ENCODE assay signal across 11 mouse cellular contexts in genomic region chr7:122352566-122353277, GRCm38 (mm10).
A peak's percentile ranks its signal among the peaks of the same experiment; 100 is the strongest.
DNase-seq lines count a peak whose midpoint lies in the region; ATAC-seq and TF ChIP-seq lines count a peak whose summit lies in the region.
"Had no signal": no experiment of that assay in that cellular context is flagged by ENCODE, and none has a peak within 500 bp of the region (broad histone marks: within the 10 kb centered on the region; RNA-seq: fewer than 3 reads in every experiment).

No protein-coding gene starts in this region.

- no peak for TF ChIP-seq EP300 in lung, postnatal 0 days (IDR thresholded peaks at IDR 0.05)

- no peak for TF ChIP-seq POLR2A in lung, adult 2 months (IDR thresholded peaks at IDR 0.05; ENCODE audit: borderline replicate concordance, extremely low read depth, low read depth, low read length)

- no peak for TF ChIP-seq CTCF in lung, embryonic 14.5 days (IDR thresholded peaks at IDR 0.05; ENCODE audit: low read depth)
- TF ChIP-seq CTCF in lung, adult 2 months (IDR thresholded peaks at IDR 0.05; ENCODE audit: insufficient read depth, low read length): no peak
- TF ChIP-seq CTCF in forebrain, postnatal 0 days (IDR thresholded peaks at IDR 0.05; ENCODE audit: low read depth): no peak
- no peak for TF ChIP-seq CTCF in lung, postnatal 0 days (IDR thresholded peaks at IDR 0.05)

- H3K27ac ChIP-seq in lung, embryonic 14.5 days (ENCODE audit: low read depth): no peak overlapping the region
- H3K27ac ChIP-seq in forebrain, postnatal 0 days (ENCODE audit: low read depth, low read length): 0 out of 2 replicates have a peak overlapping the region, but pooled peaks have one; percentile 15
- H3K27ac ChIP-seq in midbrain, embryonic 11.5 days (ENCODE audit: low read depth, low read length): peak overlapping the region; percentile 10; the same call in 1 of the 2 replicates
- H3K27ac ChIP-seq in lung, postnatal 0 days (ENCODE audit: low read length): no peak overlapping the region

- WGBS in lung, embryonic 14.5 days: 59% methylated on average over 12 of the region's 12 CpGs
- 61% methylated on average over 12 of the region's 12 CpGs for WGBS in lung, adult 2 months
- 27% methylated on average over 12 of the region's 12 CpGs for WGBS in forebrain, postnatal 0 days
- 68% methylated on average over 12 of the region's 12 CpGs for WGBS in midbrain, embryonic 11.5 days
- 67% methylated on average over 12 of the region's 12 CpGs for WGBS in lung, postnatal 0 days

- no peak overlapping the region for H3K4me2 ChIP-seq in lung, embryonic 14.5 days
- H3K4me2 ChIP-seq in forebrain, postnatal 0 days (ENCODE audit: low read depth): no peak overlapping the region
- no peak overlapping the region for H3K4me2 ChIP-seq in midbrain, embryonic 11.5 days
- H3K4me2 ChIP-seq in lung, postnatal 0 days (replicated peaks; ENCODE audit: low read depth, low read length): no peak overlapping the region

- peak; percentile 10 for DNase-seq in lung, embryonic 14.5 days
- no peak for DNase-seq in lung, adult 2 months
- DNase-seq in forebrain, postnatal 0 days: no peak
- peak; percentile 87 for DNase-seq in midbrain, embryonic 11.5 days (ENCODE audit: low spot score, missing footprints)
- peak; percentile 87 for DNase-seq in thymus, postnatal 0 days (ENCODE audit: low spot score)
- no peak for DNase-seq in ovary, postnatal 10 days (ENCODE audit: low spot score)
- no peak for DNase-seq in lung, postnatal 0 days (ENCODE audit: low spot score)
- DNase-seq: cerebellum, adult 11 months; heart, adult 18-20 months had no signal

- H3K4me3 ChIP-seq in lung, embryonic 14.5 days (ENCODE audit: low read depth, low read length): no peak overlapping the region
- H3K4me3 ChIP-seq in lung, adult 2 months (replicated peaks; ENCODE audit: extremely low read depth, low read depth, low read length): no peak overlapping the region
- no peak overlapping the region for H3K4me3 ChIP-seq in forebrain, postnatal 0 days (ENCODE audit: low read depth, low read length)
- no peak overlapping the region for H3K4me3 ChIP-seq in midbrain, embryonic 11.5 days (ENCODE audit: low read depth, low read length)
- H3K4me3 ChIP-seq in lung, postnatal 0 days (ENCODE audit: low read depth, low read length): no peak overlapping the region
- H3K4me3 ChIP-seq: megakaryocyte, embryonic 14.5 days had no signal

- H3K9me3 ChIP-seq in lung, embryonic 14.5 days (ENCODE audit: low read depth, low read length): no peaks in the 10 kb centered on the region
- no peaks in the 10 kb centered on the region for H3K9me3 ChIP-seq in forebrain, postnatal 0 days (ENCODE audit: low read length)
- H3K9me3 ChIP-seq in midbrain, embryonic 11.5 days (ENCODE audit: control insufficient read depth, low read length): no peaks in the 10 kb centered on the region
- H3K9me3 ChIP-seq in lung, postnatal 0 days (ENCODE audit: low read length): no peaks in the 10 kb centered on the region
- H3K9me3 ChIP-seq: megakaryocyte, embryonic 14.5 days had no signal

- no peaks in the 10 kb centered on the region for H3K27me3 ChIP-seq in lung, embryonic 14.5 days (ENCODE audit: insufficient read depth, low read length)
- no peaks in the 10 kb centered on the region for H3K27me3 ChIP-seq in forebrain, postnatal 0 days (ENCODE audit: insufficient read depth, low read length)
- H3K27me3 ChIP-seq in midbrain, embryonic 11.5 days (ENCODE audit: control insufficient read depth, insufficient read depth, low read length): no peaks in the 10 kb centered on the region
- H3K27me3 ChIP-seq in lung, postnatal 0 days (replicated peaks; ENCODE audit: insufficient read depth, low read length): no peaks in the 10 kb centered on the region

- no peaks in the 10 kb centered on the region for H3K36me3 ChIP-seq in lung, embryonic 14.5 days (ENCODE audit: insufficient read depth)
- H3K36me3 ChIP-seq in forebrain, postnatal 0 days (ENCODE audit: insufficient read depth): no peaks in the 10 kb centered on the region
- H3K36me3 ChIP-seq in midbrain, embryonic 11.5 days (ENCODE audit: control insufficient read depth, insufficient read depth, low read length): no peaks in the 10 kb centered on the region
- no peaks in the 10 kb centered on the region for H3K36me3 ChIP-seq in lung, postnatal 0 days (ENCODE audit: insufficient read depth, low read length)

- H3K9ac ChIP-seq in lung, embryonic 14.5 days: no peak overlapping the region
- peak overlapping the region; percentile 14; the same call in 1 of the 2 replicates for H3K9ac ChIP-seq in forebrain, postnatal 0 days
- H3K9ac ChIP-seq in midbrain, embryonic 11.5 days (ENCODE audit: low read length): no peak overlapping the region
- no peak overlapping the region for H3K9ac ChIP-seq in lung, postnatal 0 days (replicated peaks; ENCODE audit: low read depth)

- ATAC-seq in lung, embryonic 14.5 days (ENCODE audit: insufficient read depth): no peak
- ATAC-seq in forebrain, postnatal 0 days: peak; percentile 66; the same call in 1 of the 2 replicates
- ATAC-seq in midbrain, embryonic 11.5 days (ENCODE audit: low FRiP score): peak; percentile 70
- ATAC-seq in activated CD4-positive, CD25-positive, alpha-beta regulatory T cell, adult 4 months: no peak
- no peak for ATAC-seq in lung, postnatal 0 days

- H3K4me1 ChIP-seq in lung, embryonic 14.5 days (ENCODE audit: insufficient read depth): no peaks in the 10 kb centered on the region
- H3K4me1 ChIP-seq in lung, adult 2 months (ENCODE audit: control insufficient read depth, insufficient read depth, low read length): no peaks in the 10 kb centered on the region
- 0 out of 2 replicates have a peak, but pooled peaks cover 6% of the 10 kb centered on the region for H3K4me1 ChIP-seq in forebrain, postnatal 0 days (ENCODE audit: insufficient read depth)
- 0 out of 2 replicates have a peak, but pooled peaks cover 2% of the 10 kb centered on the region for H3K4me1 ChIP-seq in midbrain, embryonic 11.5 days (ENCODE audit: control insufficient read depth, insufficient read depth, low read length)
- H3K4me1 ChIP-seq in lung, postnatal 0 days (ENCODE audit: insufficient read depth, low read depth, low read length): no peaks in the 10 kb centered on the region

Comparison
In these comparisons a context has a peak if more than half of its experiments do, and no peak if none do; other contexts are left out.
1. DNase-seq: peak in lung, embryonic 14.5 days (single experiment), midbrain, embryonic 11.5 days (single experiment) and thymus, postnatal 0 days (single experiment); none in lung, adult 2 months (single experiment), forebrain, postnatal 0 days (single experiment), ovary, postnatal 10 days (single experiment) and lung, postnatal 0 days (single experiment).
2. ATAC-seq: peak in forebrain, postnatal 0 days (single experiment) and midbrain, embryonic 11.5 days (single experiment); none in lung, embryonic 14.5 days (single experiment), activated CD4-positive, CD25-positive, alpha-beta regulatory T cell, adult 4 months (single experiment) and lung, postnatal 0 days (single experiment).
3. H3K27ac ChIP-seq: peak in forebrain, postnatal 0 days (single experiment) and midbrain, embryonic 11.5 days (single experiment); none in lung, embryonic 14.5 days (single experiment) and lung, postnatal 0 days (single experiment).